Mouse (Mus musculus): Measurements from ENCODE around the gene Stx2.

The Stx2 gene

DNA sequence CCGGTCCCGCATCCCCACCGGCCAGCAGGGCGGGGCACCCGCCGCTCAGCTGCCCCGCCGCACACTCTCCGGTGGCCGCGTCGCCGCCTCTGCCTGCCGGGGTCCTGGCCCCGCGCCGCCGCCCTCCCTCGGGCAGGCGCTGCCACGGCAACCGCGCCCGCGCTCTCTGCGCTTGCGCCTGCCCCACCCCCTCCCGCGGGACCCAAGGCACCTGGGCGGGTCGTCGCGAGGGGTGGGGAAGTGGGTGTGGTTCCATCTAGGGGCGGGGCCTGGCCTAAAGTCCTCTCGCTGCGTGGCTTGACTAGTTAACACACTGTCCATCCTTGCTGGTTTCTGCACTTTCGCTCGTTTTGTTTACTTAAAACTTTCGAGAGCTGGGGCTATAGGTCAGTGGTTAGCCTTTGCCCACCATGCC lies at the start of gene Stx2:
Gene Stx2 (minus strand): TSS at position 163 of the 415 bp plus-strand sequence.
- in situ Hi-C loops (cut with MboI, MseI) = loop anchor here (5.0 to 25.0 kb wide), 5 partner anchors 839 to 1396 kb away; partner anchors contain the start of genes Rabgef1 (in 1 of the 2), Sbds (in 1 of the 2), Sumf2 (in 1 of the 2) and Tyw1 (in 1 of the 2)

DNA sequence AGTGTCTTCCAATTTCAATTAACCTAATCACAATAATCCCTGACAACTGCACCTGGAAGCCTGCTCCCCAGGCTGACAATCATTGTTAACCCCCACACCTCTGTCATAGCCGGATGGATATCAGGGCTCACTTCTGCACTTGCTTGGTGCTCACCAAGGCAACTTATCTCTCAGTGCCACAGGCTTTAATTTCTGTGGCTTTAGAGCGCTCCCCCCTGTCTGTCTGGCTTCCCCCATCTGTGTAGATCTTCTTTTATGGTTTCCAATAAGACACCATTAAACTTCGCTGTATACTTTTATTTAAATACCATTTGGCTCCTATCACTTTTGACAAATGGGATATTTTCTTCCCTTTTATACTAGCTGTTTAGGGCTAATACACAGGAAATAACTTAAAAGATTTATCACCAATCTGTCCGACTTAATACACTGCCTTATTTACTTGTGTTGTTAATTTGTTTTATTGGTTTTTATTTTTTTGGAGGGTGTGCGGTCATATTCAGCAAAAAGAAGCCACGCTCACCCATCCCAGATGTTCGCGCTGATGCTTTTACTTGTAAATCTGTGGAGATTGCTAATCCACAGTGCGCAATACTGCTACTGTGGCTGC lies 46.4 kb upstream of the Stx2 start:
- in situ Hi-C loops (cut with MboI, MseI) = no loop called here

DNA sequence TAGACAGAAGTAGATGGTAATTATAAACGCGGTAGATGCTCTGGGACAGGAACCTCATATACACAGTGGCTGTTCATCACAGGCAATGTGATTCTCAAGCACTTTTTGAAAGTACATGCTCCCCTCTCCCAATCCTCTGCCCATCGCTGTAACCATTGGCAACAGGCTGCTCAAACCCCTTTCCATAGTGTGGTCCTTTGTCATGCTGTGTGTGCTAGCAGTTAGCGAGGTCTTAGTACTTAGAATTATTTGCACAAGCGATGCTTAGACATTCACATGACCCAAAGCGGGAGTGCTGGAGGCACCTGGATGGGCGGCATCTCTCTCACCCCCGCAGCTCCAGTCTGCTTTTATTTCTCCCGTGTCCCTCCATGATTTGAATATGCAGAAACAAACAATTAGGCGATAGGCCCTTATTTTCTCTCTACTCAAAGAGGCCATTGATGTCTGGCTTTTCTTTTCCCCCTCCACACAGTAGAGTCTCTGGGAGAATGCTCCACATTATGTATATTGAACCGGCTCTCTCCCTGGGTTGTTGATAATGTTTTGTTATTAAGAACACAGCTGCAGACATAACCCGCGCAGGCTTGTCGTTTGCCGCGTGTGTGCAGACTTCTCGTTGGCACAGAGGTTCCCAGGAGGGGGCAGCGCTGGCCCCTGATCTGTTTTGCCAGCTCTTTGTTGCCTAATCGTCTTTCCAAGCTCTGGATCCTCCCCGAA lies 44.4 kb upstream of the Stx2 start:
- in situ Hi-C loops (cut with MboI, MseI) = no loop called here

DNA sequence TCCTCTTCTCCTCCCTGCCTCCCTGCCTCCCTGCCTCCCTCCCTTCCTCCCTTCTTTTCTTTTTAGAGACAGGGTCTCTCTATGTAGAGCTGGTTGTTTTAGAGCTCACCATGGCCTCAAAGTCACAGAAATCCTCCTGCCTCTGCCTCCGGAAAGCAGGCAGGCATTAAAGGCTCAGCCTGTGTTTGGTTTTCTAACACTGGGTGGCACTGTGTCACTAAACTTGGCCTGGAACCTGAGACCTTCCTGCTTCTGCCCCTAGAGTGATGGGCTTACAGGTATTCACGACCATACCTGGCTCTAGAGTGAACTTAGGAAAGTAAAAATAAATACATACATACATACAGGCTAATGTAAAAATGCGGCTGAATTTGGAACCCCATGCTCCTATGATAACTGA lies 43.5 kb upstream of the Stx2 start:
- in situ Hi-C loops (cut with MboI, MseI) = no loop called here

DNA sequence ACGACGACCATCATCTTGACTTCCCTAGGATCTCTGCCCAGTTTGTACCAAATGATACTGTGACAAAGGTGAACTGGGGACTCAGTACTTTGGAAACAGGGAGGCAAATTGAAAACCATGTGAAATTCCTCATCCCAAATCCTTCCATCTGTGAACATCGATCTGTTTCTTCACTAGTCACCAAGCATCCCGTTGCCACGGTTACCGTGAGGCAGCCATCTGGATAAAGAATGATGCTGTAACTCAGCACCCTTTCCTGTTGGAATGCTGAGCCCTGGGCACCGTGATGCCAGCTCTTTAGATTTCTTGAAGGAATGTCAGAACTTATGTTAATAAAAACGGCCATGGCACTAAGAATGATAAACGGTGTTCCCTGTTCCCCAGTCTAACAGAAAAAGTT lies 41.0 kb upstream of the Stx2 start:
- in situ Hi-C loops (cut with MboI, MseI) = no loop called here

DNA sequence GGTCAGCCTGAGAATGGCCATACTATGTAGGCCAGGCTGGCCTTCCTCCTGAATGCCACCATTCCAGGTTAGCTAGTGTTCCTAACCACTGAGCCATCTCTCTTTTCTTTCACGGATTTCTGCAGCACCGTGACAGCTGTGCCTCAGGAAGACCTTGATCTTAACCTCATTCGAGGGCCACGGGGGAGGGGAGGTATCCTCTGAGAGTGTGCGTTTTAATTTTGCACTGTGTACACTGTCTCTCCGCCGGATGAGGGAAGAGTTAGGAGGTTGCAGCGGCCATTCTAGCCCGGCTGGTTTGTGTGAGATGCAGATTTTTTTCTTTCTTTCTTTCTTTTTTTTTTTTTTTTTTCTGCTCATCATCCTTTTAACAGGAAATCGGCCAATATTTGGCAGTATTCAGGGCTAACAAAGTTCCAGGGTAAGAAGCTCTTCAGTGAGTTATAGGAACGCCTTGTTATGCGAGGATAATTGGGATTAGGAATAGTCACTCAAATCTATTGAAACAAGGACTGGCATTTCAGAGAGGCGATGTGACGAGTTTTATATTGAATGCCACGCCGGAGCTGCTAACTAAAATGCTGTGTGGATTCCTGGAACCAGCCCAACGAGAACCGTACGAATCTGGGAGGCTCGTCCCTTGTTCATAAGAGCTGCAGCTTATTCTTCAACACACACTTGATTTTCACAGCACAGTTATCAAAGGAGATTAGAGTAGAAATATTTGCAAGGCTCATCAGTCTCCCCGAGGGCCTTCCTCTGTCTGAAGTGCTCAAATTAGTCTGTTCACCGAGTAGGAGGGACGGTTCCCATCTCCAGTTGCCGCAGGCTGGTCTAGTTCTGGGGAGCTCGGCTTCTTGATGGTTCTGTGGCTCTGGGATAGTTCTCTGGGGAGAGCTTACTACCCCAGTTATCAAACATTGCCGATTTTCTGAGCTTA lies 37.5 kb upstream of the Stx2 start:
- in situ Hi-C loops (cut with MboI, MseI) = no loop called here

DNA sequence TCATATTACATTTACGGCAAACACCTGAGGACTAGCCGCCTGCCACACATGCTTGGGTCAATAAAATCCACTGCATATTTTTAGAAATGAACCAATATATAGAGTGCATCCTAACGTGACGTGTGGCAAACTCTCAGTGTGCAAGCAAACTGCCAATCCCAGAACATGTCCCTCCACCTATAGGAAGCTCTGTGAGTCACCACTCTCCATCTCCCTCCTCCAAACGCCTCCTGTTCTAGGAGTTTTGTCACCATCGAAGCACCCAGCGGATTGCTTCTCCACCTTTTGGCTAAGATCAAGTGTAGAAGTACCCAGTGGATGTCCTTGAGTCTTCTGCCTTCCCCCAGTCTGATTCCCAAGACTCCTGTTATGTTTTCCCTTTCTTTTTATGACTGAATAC lies 29.4 kb upstream of the Stx2 start:
- in situ Hi-C loops (cut with MboI, MseI) = no loop called here

DNA sequence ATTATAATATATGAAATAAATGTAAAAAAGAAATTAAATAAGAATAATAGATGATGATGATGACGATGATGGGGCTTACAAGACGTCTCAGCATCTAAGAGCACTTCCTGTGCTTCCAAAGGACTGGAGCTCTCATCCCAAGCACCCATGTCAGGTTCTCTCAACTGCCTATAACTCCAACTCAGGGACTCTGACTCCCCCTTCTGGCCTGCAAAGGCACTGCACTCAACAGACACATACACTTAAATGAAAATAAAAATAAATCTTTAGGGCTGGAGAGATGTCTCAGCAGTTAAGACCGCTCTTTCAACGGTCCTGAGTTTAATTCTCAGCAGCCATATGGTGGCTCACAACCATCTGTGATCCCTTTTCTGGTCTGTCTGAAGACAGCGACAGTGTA lies 28.3 kb upstream of the Stx2 start:
- in situ Hi-C loops (cut with MboI, MseI) = no loop called here

DNA sequence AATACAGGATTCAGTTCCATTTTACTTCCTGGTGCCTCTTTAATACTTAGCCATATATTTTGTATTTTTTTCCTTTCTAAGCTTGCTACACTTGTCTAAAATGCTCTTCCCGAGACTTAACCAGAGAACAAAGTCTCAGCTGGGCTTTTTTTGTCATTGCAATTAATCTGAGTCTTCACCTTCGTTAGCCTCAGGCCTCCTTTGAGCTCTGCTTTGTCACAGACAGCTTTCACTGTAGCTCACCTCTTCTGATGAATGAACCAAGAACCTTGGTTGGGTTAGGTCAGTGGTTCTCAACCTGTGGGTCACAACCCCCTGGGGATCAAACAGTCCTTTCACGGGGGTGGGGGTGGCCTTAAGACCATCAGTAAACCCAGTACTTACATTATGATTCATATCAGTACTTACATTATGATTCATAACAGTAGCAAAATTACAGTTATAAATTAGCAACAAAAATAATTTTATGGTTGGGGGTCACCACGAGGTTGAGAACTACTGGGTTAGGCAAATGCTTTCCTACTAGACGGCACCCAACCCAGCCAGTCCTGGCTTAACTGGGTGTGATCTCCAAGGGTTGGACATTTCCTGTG lies 20.9 kb upstream of the Stx2 start:
- in situ Hi-C loops (cut with MboI, MseI) = loop anchor here in 1 of 2 experiments (10.0 kb wide), 2 partner anchors 556 to 976 kb away; partner anchors contain the start of genes Gusb and Mmp17

DNA sequence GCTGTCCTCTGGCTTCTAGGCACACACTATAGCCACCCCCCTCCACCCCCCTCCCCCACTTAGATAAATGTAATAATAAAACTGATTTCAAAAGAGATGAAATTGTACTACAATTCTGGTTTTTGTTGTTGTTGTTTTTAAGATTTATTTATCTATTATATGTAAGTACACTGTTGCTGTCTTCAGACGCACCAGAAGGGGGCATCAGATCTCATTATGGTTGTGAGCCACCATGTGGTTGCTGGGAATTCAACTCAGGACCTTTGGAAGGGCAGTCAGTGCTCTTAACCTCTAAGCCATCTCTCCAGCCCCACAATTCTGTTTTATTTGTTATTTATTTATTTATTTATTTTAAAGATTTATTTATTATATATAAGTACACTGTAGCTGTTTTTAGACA lies 18.3 kb upstream of the Stx2 start:
- in situ Hi-C loops (cut with MboI, MseI) = loop anchor here in 1 of 2 experiments (10.0 kb wide), 2 partner anchors 558 to 978 kb away; partner anchors contain the start of genes Gusb and Mmp17

DNA sequence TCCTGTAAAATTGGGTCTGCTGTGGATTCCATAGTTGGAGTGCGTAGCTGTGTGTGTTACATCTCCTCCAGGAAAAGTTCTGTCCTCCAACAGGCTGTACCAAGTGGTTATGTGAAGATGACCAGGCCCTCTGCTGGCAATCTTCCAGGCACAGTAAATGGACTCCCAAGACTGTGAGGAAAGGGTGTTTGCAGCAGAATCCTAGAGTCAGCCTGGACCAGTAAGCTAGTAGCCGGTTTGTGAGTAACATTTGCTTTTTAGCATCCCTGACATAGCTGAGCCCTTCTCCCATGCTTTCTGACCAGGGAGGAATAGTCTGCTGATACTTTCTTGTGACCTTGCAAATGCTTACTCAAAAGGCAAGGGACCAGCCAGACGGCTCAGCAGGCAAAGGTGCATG lies 17.8 kb upstream of the Stx2 start:
- in situ Hi-C loops (cut with MboI, MseI) = loop anchor here in 1 of 2 experiments (10.0 kb wide), 2 partner anchors 559 to 979 kb away; partner anchors contain the start of genes Gusb and Mmp17

DNA sequence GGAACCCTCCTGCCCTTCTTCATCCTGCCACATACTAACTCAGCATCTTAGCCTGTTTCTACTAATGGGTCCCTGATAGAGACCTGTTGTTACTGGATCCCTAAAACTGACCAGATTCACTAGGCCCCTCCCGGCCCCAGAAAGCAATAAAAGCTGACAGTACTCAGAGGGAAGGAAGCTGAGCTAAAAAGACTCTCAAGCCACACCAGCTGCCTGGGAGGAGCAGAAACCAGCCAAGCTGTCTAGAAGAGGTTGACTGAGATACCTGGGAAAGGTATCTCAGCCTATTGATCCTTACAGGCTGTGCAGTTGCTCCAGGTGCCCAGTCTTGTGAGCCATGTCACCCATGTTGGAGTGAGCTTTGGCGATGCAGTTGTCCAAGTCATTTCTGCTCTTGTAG lies 17.4 kb upstream of the Stx2 start:
- in situ Hi-C loops (cut with MboI, MseI) = loop anchor here in 1 of 2 experiments (10.0 kb wide), 2 partner anchors 559 to 979 kb away; partner anchors contain the start of genes Gusb and Mmp17

DNA sequence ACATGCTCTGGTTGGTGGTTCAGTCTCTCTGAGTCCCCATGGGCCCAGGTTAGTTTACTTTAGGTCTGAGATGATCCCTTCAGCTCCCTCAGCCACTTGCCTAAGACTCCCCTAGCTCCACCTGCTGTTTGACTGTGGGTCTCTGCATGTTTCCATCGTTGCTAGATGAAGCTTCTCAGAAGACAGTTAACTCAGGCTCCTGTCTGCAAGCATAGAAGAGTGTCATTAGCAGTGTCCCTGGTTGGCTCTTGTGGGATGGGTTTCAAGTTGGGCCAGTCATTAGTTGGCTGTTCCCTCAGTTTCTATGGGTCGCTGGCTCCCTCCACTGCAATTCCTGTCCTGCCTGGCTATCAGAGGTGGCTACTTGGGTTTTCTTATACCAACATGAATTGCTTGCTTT lies 16.7 kb upstream of the Stx2 start:
- in situ Hi-C loops (cut with MboI, MseI) = loop anchor here in 1 of 2 experiments (10.0 kb wide), 2 partner anchors 560 to 980 kb away; partner anchors contain the start of genes Gusb and Mmp17

DNA sequence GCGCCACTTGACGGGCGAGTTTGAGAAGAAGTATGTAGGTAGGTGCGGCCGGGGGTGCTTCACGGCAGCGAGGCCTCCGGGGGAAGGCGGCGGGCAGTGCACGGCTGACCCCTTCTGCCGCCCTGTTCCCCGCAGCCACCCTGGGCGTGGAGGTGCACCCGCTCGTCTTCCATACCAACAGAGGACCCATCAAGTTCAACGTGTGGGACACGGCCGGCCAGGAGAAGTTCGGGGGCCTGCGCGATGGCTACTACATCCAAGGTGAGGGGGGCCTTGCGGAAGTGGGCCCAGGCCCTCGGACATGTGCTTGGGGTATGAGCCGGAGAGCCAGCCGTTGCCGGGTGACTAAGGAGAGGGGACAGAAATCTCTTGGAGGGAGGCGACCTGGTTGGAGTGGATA lies 12.4 kb upstream of the Stx2 start:
- in situ Hi-C loops (cut with MboI, MseI) = loop anchor here (10.0 to 25.0 kb wide), 6 partner anchors 564 to 1408 kb away; partner anchors contain the start of genes Gusb (in 1 of the 2), Mmp17 (in 1 of the 2), Rabgef1 (in 1 of the 2) and Sbds (in 1 of the 2)

DNA sequence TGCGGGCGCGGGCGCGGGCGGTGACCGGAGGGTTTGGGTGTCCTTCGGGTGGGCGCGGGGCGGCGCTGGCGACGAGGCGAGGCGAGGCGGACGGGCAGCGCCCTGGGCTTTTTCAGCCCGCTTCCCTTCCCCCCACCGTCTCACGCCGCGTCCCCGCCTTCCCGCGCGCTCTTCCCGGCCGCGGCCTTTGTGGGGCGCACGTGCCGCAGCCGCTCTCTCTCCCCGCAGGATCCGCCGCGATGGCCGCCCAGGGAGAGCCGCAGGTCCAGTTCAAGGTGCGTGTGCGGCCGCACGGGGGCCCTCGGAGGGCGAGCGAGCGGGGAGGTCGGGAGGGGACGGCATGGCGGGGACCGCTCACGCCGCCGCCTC lies 11.9 kb upstream of the Stx2 start:
- in situ Hi-C loops (cut with MboI, MseI) = loop anchor here (10.0 to 25.0 kb wide), 6 partner anchors 565 to 1408 kb away; partner anchors contain the start of genes Gusb (in 1 of the 2), Mmp17 (in 1 of the 2), Rabgef1 (in 1 of the 2) and Sbds (in 1 of the 2)

DNA sequence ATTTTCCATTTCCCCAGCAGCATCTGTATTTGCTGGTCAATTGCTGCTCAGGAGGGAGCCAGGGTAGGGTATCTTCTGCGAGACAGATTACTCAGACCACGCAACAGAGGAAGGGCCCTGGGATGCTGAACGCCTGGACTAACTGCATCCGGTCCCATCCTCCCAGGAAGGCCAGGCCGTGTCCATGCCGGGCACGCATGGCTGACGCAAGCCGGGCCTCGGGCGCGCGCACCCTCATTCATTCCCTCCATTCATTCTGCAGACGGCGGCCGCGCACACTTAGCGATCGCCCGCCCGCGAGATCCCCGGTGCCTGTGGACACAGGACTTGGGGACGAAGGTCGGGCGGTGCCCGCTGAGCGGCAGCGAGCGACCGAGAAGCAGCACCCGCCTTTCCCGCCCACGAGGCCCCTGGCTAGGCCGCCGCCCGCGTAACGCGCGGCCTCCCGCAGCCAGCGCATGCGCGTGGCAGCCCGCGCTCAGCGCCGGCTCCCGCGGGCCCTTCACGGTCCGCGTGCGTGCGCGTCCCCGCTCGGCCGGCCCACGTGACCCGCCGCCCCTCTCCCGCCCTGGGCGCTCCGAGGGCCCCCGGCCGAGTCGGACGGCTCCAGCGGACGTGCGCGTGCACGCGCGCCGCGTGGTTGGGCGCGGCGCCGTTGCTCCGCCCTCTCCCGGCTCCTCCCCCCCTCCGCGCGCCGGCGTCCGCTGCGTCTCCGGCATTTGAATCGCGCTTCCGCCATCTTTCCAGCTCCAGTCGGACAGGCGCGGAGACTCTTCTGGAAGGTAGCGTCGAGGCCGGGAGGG lies 11.3 kb upstream of the Stx2 start, which contains the start of gene Ran:
Gene Ran (plus strand): TSS at position 573 of the 803 bp plus-strand sequence.
- in situ Hi-C loops (cut with MboI, MseI) = loop anchor here (10.0 to 25.0 kb wide), 6 partner anchors 565 to 1407 kb away; partner anchors contain the start of genes Gusb (in 1 of the 2), Mmp17 (in 1 of the 2), Rabgef1 (in 1 of the 2) and Sbds (in 1 of the 2)

DNA sequence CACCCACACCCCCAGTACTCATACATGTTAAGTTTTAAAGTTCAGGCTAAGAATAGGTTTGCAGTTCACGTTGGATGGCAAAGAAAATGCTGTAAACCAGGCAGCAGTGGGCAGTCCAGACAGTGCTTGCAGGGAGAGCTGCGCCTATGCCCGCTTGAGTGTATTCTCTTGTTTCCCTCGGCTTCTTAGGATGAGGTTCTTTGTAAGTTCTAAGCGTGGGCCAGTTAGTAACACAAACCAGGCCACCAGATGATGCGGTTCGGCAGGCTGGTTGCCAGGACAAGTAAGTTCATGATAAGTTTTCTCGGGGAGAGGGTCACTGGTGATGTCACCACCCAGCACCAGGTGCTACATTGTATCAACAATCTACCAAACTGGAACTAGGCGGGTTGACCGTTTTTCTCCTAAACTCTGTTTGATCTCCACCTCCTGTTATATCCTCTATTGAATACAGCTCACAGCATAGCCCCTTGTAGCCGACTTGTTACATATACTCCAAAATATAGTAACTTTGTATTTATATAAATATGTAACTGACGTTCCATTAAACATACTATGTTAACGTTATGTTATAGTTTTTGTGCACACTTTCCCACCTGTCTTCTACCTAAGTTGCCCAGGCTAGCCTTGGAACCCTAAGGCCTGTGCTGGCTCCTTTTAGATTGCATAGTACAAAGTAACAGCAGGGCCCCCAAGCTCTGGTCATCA lies 10.6 kb upstream of the Stx2 start:
- in situ Hi-C loops (cut with MboI, MseI) = loop anchor here (25.0 kb wide), 4 partner anchors 1068 to 1407 kb away; partner anchors contain the start of genes Rabgef1 (in 1 of the 2), Sbds (in 1 of the 2) and Tyw1 (in 1 of the 2)

DNA sequence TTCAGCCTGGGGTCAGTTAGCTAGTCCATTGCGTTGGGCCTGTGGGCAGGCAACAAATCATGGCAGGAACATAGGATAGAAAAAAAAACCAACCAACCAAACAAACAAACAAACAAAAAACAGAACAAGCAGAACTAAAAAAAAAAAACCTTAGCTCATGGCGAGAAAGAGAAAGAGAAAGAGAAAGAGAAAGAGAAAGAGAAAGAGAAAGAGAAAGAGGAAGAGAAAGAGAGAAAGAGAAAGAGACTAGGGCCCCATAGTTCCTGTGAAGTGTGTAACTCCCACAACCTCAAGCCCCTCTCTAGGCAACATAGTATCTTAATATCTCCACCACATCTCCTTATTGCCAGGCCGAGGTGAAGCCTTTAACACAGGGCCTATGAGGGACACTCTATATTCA lies 8.0 kb upstream of the Stx2 start:
- in situ Hi-C loops (cut with MboI, MseI) = loop anchor here (25.0 kb wide), 4 partner anchors 1071 to 1404 kb away; partner anchors contain the start of genes Rabgef1 (in 1 of the 2), Sbds (in 1 of the 2) and Tyw1 (in 1 of the 2)

DNA sequence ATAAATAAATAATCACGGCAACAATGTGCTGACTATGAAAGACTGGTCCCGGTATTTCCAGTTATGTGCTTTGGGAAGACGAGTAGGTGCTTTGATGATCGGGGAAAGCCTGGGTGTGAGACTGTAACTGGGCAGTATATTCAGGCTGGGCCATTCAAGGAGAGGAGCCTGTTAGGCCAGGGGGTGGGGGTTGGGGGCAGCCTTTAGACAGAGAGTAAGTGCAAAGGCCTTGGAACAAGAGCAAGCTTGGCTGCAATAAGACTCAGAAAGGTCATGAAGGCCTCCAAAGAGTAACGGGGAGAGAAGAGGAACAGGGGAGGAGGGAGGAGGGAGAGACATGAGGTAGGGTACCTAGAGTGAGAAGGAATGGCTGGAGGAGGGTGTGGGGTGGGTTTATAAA lies 7.2 kb upstream of the Stx2 start:
- in situ Hi-C loops (cut with MboI, MseI) = loop anchor here (25.0 kb wide), 4 partner anchors 1072 to 1403 kb away; partner anchors contain the start of genes Rabgef1 (in 1 of the 2), Sbds (in 1 of the 2) and Tyw1 (in 1 of the 2)

Measured in T-helper 17 cell (primary cell).